Mouse (Mus musculus) adrenal gland, postnatal 4 days (tissue): Measurements from ENCODE around the gene Lrrc23. TPM values are rescaled to one million over a fixed set of nuclear protein-coding genes. Genes with fewer than 3 reads are reported as not detected.
"Not testable (repeated sequence)": the region's sequence is repeated elsewhere in the genome, so short reads cannot be mapped to it uniquely, and the experiment has no call there.

Source experiments
- DNase-seq, 2 experiments: peaks; one replicate each; pipeline ENCODE4 v3.0.0; 2021 to 2022; ENCODE audit warnings: low spot score in 2 of 2, mixed read lengths in 2 of 2
- long read RNA-seq, 2 experiments: library from polyadenylated mRNA; stranded (forward); transcript quantifications; one replicate each; pipeline ENCODE4 v2.0.0; 2021
- total RNA-seq, 2 experiments: library from RNA; stranded (reverse); gene quantifications; 2 replicates each; pipeline ENCODE4 v1.2.3; 2021

The Lrrc23 gene
- not detected for total RNA-seq
- long read RNA-seq, experiment 1, result 0 reads
- long read RNA-seq, experiment 2, result 0 reads

- no peak for DNase-seq
Measured at GRCm38 (mm10) chr6:124779222-124779983, at the start of gene Lrrc23. Lrrc23 (minus strand) TSS chr6:124779727.

- DNase-seq, result peak in 1 of 2 experiments; percentile 45
Measured at GRCm38 (mm10) chr6:124828101-124828592, 48.6 kb upstream of the Lrrc23 start.

DNA sequence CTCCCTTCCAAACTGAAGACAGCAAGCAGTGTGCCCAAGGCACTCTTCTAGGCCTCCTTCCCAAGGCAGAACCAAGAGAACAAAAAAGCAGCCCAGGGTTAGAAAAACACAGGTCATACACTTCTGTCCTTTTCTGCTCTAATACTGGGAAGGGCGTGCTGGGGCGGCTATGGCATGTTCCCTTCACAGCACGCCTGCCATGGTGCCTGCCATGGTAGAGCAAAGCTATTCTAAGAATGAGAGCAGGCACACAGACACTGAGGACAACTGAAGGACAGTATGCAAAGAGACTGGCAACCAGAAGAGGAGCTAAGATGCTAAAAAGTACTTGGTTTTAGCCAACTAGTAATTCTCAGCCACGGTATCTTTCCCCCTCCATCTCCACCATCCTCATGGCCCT, 42.5 kb upstream of the Lrrc23 start:
- DNase-seq, result no peak

- no peak for DNase-seq
Measured at GRCm38 (mm10) chr6:124820891-124821290, 41.4 kb upstream of the Lrrc23 start.

- no peak for DNase-seq
Measured at GRCm38 (mm10) chr6:124817971-124818370, 38.4 kb upstream of the Lrrc23 start.

DNA sequence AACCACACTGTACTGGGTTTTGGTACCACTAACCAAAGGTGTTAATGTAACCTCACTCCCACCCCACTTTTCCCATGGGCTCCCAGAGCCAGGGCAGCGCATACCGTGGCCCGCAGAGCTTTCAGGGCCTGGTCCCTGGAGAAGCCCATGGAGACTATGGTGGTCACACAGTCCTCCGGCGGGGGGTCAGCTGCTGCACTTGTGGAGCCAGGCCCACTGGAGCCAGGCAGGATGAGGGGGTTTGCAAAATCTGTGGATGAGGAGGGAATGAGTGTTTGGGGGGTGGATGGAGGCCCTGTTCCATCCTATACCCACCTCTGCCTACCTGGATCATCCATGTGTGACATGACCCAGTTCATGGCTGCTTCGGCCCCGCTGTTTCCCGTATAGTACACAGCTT, 38.0 kb upstream of the Lrrc23 start:
- no peak for DNase-seq

DNA sequence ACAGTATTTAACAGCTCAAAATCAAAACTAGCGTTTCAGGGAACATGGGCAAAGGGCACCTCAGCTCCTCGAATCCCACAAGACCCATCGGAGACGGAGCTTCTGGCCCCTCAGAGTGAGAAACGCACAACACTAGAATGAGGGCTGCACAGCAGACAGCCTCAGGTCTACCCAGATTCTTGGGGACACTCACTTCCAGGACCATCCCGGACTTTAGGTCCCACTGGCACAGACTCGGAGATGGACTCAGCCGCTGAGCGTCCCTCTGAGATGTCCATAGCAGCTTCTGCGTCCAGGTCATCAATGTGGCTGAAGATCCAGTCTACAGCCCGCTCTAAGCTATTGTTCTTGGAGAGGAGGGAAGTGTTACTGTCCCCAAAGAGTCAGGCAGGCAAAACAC, 37.6 kb upstream of the Lrrc23 start:
- DNase-seq, result no peak

GRCm38 (mm10) chr6:124816611-124817010, 37.1 kb upstream of the Lrrc23 start:
- DNase-seq, result no peak

DNA sequence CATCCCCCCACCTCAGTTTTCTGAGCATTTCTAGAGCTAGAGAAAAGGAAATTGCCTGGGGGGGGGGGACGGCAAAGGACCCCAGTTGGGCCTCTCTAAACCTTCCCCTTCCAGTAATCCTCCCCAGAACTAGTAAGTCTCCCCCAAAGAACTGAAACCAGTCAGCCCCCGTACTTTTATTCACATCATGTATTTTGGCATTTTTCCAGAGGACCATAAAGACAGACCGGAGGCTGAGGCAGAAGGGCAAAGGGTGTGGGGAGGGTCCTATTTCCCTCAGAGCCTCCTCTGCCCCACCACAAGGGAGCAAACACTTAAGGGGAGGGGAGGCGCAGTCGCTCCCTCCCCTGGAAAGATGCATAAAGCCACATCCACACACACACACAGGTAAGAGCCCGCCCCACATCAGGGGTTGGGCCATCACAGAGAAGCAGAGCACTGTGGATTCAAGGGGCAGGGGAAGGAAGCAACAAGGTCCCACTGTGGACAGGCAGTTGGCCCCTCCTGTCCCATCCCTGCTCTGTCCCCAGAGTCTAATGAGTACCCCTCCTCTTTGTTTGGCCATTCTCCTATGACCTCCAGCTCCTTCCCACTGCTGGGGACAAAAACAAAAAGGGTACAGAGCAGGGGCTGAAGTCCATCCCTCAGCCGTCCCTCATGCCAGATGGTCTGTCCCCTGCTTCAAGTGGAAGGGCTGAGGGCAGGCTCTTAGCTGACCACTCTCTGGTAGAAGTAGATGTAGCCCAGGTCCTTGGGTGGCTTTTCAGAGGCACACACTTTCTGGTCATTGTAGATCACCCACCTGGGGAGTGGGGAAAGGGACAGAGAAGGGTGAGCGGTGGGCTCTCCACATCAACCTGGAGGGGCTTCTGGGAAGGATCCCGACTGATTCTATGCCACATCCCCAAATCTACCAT, 35.6 kb upstream of the Lrrc23 start:
- DNase-seq, result no peak

DNA sequence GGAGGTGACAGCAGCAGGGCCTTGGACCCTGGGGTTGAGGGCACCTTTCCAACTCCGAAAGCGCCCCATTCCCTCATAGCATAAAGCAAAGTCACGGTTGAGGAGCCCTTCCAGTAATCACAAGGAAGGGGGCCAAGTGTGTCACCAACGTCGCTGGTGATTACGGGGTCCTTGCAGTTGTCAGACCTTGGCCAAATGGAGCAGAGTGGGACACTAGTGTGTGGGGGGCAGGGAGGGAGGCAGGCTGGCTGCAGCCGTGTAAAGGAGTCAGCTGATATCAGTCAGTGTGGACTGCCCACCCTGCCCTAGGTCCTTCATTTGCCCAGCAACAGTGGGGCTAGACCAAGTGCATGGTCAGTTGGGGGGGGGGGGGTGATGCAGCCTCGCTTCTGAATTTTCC, 34.9 kb upstream of the Lrrc23 start:
- DNase-seq, result no peak

- DNase-seq, result peak; percentile 78 to 86
Measured at GRCm38 (mm10) chr6:124813933-124814332, 34.4 kb upstream of the Lrrc23 start, which contains the start of gene Tpi1. Tpi1 (minus strand) TSS chr6:124814296.

GRCm38 (mm10) chr6:124813496-124813895, 34.0 kb upstream of the Lrrc23 start:
- no peak for DNase-seq

DNA sequence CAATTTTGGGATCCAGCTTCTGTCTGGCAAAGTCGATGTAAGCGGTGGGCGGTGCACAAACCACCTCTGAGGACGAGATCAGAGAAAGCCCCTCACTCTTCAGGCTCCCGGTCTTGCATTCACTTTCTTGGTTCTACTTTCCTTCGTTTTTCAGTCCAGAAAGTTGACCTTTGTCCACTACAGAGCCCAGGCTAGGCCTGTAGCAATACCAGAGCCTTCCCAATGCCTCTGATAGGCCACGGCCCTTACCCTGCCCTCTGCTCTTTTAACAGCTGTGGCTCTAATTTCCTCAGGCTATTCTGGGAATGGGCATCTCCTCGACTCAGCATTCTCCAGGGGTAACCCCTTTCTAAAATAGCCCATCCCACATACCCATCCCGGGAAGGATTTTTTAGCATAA, 33.3 kb upstream of the Lrrc23 start:
- no peak for DNase-seq

DNA sequence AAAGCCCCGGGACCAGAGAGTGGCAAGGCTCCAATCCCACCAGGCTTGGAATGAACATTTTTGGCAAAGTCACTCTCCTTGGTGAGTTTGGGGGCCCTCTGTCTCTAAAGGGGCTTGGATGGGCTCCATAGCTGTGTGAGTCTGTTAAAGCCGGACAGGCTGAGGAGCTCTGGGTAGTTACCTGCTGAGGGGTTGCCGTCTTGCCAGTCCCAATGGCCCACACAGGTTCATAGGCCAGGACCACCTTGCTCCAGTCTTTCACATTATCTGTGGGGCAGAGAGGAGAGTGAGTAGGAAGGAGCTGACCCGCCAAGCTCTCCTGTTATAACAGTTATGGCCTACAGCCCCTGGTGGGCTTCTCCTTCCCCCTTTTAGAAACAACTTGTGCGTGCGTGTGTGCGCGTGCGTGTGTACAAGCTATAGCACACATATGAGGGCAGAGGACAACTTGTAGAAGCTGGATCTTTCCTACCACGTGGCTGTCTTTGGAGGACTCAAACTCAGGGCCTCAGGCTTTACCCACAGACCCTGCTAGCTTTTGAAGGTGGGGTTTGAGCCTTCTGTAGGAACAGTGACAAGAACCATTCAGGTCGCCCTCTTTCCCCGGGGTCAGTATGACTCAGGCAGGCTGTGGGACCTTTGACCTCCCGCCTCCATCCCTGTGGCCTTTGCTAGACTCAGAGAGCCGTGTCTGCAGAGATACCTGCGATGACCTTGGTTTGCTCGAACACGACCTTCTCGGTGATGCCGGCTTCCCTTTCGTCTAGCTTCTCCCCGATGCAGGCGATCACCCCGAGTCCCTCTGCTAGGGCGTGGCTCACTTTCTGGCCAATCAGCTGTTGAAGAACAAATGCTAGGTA, 32.4 kb upstream of the Lrrc23 start:
- DNase-seq, result no peak

DNA sequence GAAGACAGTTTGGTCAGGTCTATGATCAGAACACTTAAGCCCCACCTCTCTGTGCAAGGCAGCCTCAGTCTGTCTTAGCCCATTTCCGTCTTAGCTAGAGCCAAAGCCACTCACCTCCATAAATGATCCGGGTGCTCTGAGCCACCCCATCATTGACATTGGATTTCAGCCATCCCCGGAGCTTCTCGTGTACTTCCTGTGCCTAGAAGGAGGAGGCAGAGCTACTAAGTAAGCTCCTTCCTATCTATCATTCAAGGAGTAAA, 31.8 kb upstream of the Lrrc23 start:
- DNase-seq, result no peak

- not testable (repeated sequence) for DNase-seq
Measured at GRCm38 (mm10) chr6:124810566-124811402, 31.3 kb upstream of the Lrrc23 start.

- DNase-seq, result no peak
Measured at GRCm38 (mm10) chr6:124809775-124810538, 30.4 kb upstream of the Lrrc23 start.

- DNase-seq, result peak; percentile 68 to 70
Measured at GRCm38 (mm10) chr6:124809052-124809774, 29.7 kb upstream of the Lrrc23 start.
